Mouse (Mus musculus): ENCODE measurements around the gene Atp6v0a1.

Gene Atp6v0a1

GRCm38 (mm10) chr11:101009046-101009887, at the start of gene Atp6v0a1:
Gene Atp6v0a1 (plus strand): TSS chr11:101009452.
- peak; percentile 90 to 91 for DNase-seq (ENCODE audit: low read depth in 1 of 2, low spot score in 2 of 2)

- DNase-seq (ENCODE audit: low read depth in 1 of 2, low spot score in 2 of 2): no peak
These were observed 49.8 kb upstream of the Atp6v0a1 start for GRCm38 (mm10) chr11:100959464-100959810.

DNA sequence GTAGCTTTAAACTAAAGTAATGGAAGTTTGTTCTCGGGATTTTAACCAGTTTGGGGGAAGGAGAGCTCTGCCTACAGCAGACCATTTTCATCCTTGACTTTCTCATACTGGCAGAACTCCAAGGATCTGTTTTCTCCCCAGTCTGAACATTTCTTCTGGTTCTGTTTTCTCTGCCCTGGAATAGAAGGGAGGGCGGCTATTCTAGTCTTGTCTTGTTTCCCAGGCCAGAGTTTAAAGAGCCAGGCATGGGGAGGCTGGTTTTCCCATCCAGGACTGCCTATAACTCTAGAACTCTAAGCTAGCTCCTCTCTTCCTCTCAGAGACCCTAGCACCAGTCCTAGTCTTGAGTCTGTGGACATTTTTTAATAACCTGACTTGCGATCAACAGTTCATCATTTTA, 49.4 kb upstream of the Atp6v0a1 start:
- no peak for DNase-seq (ENCODE audit: low read depth in 1 of 2, low spot score in 2 of 2)

GRCm38 (mm10) chr11:100960540-100960939, 48.7 kb upstream of the Atp6v0a1 start:
- DNase-seq (ENCODE audit: low read depth in 1 of 2, low spot score in 2 of 2): no peak

DNA sequence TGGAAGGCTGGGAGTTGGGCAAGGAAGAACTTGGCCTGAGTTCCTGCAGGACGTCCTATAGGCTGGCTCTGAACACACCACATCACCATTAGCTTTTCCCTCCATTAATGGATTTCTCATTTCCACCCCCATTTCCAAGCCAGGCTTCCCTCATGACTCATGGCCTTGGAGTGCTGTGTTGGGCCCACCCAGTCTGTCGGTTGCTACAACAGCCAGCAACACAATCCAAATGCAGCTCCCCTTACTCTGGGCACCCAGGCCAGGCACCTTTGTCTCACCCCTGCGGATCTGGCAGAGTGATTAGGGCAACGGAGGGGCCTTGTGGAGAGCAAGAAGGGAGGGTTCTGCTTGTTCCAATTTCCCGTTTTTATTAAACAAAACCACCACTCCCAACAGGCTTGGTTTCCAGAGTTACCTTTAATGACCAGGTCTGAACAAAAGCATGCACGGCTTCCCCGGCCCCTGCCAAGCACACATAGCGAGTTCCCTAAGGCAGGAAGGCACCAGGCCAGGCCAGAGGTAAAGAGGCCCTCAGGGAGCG, 46.8 kb upstream of the Atp6v0a1 start:
- no peak for DNase-seq (ENCODE audit: low read depth in 1 of 2, low spot score in 2 of 2)

DNA sequence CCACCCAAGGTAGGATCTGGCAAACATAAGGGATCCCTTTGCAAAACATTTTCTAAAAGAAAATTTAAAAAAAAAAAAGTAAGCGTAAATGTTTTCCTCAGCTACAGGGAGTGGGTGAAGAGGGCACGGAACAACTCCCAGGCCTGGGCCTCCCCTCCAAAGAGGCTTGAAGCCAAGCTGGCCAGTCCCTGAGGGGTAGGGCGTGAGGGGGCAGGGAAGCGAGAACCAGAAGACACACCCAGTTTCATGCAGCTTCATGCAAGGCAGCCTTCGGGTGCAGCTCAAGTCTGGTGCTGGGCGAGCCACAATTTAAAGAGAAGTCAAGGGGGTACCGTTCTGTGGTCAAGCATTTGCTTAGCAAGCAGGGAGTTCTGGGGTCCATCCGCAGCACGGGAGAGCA, 45.6 kb upstream of the Atp6v0a1 start:
- DNase-seq (ENCODE audit: low read depth in 1 of 2, low spot score in 2 of 2): no peak

GRCm38 (mm10) chr11:100964180-100964579, 45.1 kb upstream of the Atp6v0a1 start:
- no peak for DNase-seq (ENCODE audit: low read depth in 1 of 2, low spot score in 2 of 2)

DNA sequence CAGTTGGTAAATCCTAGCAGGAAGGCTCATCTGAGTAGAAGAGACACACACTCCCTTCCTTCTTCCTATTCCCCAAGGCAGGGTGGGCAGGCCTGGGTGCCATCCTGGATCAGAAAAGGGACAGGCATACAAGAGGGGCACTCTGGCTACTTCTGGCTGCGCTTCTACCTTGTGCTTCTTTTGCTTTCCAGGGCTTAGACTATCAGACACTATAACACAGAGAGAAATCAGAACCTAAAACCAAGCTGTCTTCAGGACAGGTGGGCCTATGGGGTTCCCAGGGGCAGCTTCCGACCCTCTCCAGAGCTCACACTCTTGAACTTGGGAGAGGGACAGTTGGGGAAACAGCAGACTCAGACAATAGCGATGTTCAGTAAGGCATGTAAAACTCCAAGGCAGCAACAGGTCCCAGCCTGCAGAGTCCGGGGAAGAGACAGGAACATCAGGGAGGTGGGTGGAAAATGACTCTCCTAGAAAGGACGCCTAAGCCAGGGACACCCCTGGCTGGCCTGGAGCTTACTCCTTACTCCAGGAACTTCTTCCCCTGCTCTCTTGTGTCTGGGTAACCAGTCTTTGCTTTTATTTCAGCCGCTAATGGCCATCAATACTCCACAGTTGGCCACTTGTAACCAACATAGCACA, 44.2 kb upstream of the Atp6v0a1 start:
- no peak for DNase-seq (ENCODE audit: low read depth in 1 of 2, low spot score in 2 of 2)

DNA sequence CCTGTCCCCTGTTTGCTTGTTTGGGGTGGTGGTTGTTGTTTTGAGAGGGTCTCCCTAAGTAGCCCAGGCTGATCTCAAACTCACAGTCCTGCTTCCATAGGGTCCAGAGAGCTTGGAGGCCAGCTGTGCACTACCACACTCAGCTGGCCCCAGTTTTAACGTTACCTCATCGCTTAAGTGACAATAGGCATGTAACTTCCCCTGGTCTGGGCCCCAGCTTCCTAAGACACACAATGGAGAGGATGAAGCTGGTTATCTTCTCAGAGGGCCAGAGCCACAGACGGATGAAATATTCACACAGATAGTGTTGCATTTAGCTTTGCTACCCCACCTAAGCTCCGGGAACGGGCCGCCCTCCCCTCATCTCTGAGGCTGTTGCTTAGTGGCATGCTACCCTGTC, 43.5 kb upstream of the Atp6v0a1 start:
- no peak for DNase-seq (ENCODE audit: low read depth in 1 of 2, low spot score in 2 of 2)

- no peak for DNase-seq (ENCODE audit: low read depth in 1 of 2, low spot score in 2 of 2)
These were observed 41.9 kb upstream of the Atp6v0a1 start for GRCm38 (mm10) chr11:100967376-100967775.

- no peak for DNase-seq (ENCODE audit: low read depth in 1 of 2, low spot score in 2 of 2)
These were observed 41.3 kb upstream of the Atp6v0a1 start for GRCm38 (mm10) chr11:100967881-100968420.

DNA sequence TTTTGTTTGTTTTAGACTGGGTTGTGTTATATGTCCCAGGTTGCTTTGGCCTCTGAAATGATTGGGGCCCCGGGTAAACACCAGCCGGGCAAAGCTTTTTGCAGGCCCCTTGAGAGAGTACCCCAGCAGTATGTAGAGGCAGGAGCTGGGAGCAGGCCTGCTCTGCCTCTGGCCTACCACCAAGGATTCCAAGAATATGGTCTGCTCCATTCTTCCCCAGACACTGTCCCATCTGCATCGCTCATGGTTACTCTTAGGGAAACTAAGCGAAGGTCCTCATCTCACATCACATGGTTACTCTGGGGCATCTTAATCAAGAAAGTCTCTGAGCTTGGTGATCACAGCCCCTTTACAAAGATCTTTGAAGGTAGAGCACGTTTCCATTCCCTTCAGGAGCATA, 40.8 kb upstream of the Atp6v0a1 start:
- DNase-seq (ENCODE audit: low read depth in 1 of 2, low spot score in 2 of 2): no peak

GRCm38 (mm10) chr11:100969189-100969743, 40.0 kb upstream of the Atp6v0a1 start:
- DNase-seq (ENCODE audit: low read depth in 1 of 2, low spot score in 2 of 2): no peak

- DNase-seq (ENCODE audit: low read depth in 1 of 2, low spot score in 2 of 2): no peak
These were observed 39.3 kb upstream of the Atp6v0a1 start for GRCm38 (mm10) chr11:100969744-100970556.

DNA sequence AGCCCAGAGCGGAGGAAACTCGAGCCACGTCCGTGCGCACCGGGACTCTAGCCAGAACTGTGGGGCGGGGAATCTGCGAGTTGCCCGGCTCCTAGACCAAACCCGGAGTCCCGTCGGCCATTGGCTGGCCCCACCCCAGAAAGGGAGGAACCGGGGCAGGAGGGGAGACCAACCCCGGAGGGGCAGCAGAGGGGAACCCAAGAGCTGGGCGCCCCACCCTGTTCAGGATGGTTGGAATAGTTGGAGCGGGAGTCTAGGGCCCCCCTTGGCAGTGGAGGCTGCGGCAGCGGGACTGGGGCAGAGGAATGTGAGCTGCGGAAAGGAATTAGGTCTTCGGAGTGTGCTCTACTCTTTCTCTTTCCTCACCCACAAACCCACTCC, 38.7 kb upstream of the Atp6v0a1 start, which contains the start of gene Cavin1:
TSS of gene Cavin1 (minus strand) at position 331 of the 381 bp plus-strand sequence.
- no peak for DNase-seq (ENCODE audit: low read depth in 1 of 2, low spot score in 2 of 2)

- no peak for DNase-seq (ENCODE audit: low read depth in 1 of 2, low spot score in 2 of 2)
These were observed 37.8 kb upstream of the Atp6v0a1 start for GRCm38 (mm10) chr11:100971455-100971854.

DNA sequence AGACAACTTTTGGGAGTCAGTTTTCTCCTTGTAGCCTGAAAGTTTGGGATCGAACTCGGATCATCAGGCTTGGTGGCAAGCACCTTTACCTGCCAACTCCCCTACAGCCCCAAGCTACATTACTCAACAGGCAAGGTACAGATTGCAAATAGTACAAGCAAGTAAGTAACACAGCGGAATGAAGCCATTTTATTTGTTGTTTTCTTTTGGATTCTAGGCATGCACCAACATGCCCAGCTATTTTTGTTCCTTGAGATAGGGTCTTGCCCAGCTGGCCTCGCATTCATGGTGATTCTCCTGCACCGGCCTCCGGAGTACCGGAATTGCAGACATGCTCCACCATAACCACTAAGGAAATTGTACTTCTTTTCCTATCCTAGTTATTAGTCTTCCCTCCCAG, 36.0 kb upstream of the Atp6v0a1 start:
- DNase-seq (ENCODE audit: low read depth in 1 of 2, low spot score in 2 of 2): no peak

GRCm38 (mm10) chr11:100974381-100974970, 34.8 kb upstream of the Atp6v0a1 start:
- no peak for DNase-seq (ENCODE audit: low read depth in 1 of 2, low spot score in 2 of 2)

- DNase-seq (ENCODE audit: low read depth in 1 of 2, low spot score in 2 of 2): no peak
These were observed 34.0 kb upstream of the Atp6v0a1 start for GRCm38 (mm10) chr11:100975241-100975640.

- no peak for DNase-seq (ENCODE audit: low read depth in 1 of 2, low spot score in 2 of 2)
These were observed 29.4 kb upstream of the Atp6v0a1 start for GRCm38 (mm10) chr11:100979887-100980286.

Data from monocyte, adult 2 months (primary cell).